Mouse (Mus musculus) bone marrow, adult 2 months (tissue): Measurements from ENCODE around the gene Sdr39u1. TPM values are rescaled to one million over a fixed set of nuclear protein-coding genes. Genes with fewer than 3 reads are reported as not detected.
A peak's percentile ranks its signal among the peaks of the same experiment; 100 is the strongest.

Experiments used
- H3K27ac ChIP-seq: fragments of 200-500 bp; 2 replicates; pipeline ENCODE4 v1.5.1; 2012; ENCODE audit warnings: low read depth, mild to moderate bottlenecking, control low read depth, inconsistent platforms, low read length; ENCODE audit not compliant: control insufficient read depth, poor library complexity, insufficient read depth
- H3K4me1 ChIP-seq: fragments of 200-500 bp; 2 replicates; pipeline ENCODE4 v1.6.1; 2011; ENCODE audit warnings: low read length; ENCODE audit not compliant: control insufficient read depth, insufficient read depth
- H3K4me3 ChIP-seq: fragments of 200-500 bp; replicated peaks from 2 replicates; pipeline ENCODE3; 2011; ENCODE audit warnings: mild to moderate bottlenecking, low read depth, low read length, control low read depth; ENCODE audit not compliant: control insufficient read depth
- CTCF ChIP-seq: fragments of 200-500 bp; IDR thresholded peaks from 2 replicates; pipeline ENCODE4 v1.5.1; 2011; ENCODE audit warnings: low read length, control low read depth; ENCODE audit not compliant: control insufficient read depth, insufficient read depth
- POLR2A ChIP-seq: fragments of 200-500 bp; IDR thresholded peaks from 2 replicates; pipeline ENCODE4 v1.6.1; 2011; ENCODE audit warnings: low read depth, mild to moderate bottlenecking, control low read depth, low read length, borderline replicate concordance; ENCODE audit not compliant: control insufficient read depth
- WGBS: fragments of 180-500 bp; shearing (Covaris S2); methylation state at CpG from one replicate; pipeline ENCODE4 v1.1.7; 2018; 5-methylcytosine and 5-hydroxymethylcytosine counted together
- polyA plus RNA-seq: library from polyadenylated mRNA; stranded (reverse); fragments of >200 nt; gene quantifications from 2 replicates; pipeline ENCODE4 v1.2.4, GENCODE M21; 2011; ENCODE audit warnings: low replicate concordance; ENCODE audit not compliant: missing spikeins, insufficient read depth, insufficient read length

The Sdr39u1 gene
- polyA plus RNA-seq, result 3.0 and 3.1 TPM in 2 replicates

DNA sequence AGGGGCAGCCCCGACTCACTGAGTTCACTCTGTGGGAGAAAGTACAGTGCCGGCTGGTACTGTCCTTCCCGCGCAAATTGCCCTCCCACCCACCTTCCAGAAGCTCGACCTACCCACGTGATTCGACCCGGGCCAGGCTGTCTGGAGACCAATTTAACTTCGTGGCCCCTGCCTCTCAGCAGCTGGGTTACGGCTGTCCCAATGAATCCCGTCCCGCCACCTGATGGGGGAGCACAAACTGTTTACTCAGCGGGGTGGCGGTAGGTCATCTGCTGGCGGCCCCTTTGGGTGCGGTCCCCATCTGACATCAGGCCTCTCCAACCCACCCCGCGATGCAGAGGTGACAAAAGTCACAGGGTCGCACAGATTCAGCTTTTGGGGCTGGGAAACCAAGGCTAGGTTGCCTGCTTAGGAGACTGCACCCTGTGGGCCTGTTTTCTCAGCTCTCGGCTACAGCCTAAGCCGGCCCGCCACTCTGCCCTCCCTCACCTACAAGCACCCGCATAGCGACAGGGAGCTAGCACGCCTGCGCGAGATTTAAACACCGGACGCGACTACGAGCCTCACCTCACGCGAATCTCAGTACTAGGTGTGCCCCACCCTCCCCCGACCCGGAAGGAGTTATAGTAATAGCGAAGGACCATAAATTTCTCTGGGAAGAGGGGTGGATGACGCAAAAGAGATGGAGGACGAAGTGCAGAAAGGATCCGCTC, at the start of gene Sdr39u1:
Gene Sdr39u1, minus strand, starts transcription at position 593 of the 713 bp plus-strand sequence.
- under 1% methylated on average over 39 of the region's 39 CpGs for WGBS
- H3K4me3 ChIP-seq, result peak within 1 kb of the TSS; percentile 68
- peak; percentile 71; the same call in 1 of the 2 replicates for TF ChIP-seq POLR2A
- no peak for TF ChIP-seq CTCF
- 0 out of 2 replicates have a peak within 1 kb of the TSS, but pooled peaks have one; percentile 3 for H3K27ac ChIP-seq
- H3K4me1 ChIP-seq, result no peaks in the 10 kb centered on the region; the same call in 1 of the 2 replicates

DNA sequence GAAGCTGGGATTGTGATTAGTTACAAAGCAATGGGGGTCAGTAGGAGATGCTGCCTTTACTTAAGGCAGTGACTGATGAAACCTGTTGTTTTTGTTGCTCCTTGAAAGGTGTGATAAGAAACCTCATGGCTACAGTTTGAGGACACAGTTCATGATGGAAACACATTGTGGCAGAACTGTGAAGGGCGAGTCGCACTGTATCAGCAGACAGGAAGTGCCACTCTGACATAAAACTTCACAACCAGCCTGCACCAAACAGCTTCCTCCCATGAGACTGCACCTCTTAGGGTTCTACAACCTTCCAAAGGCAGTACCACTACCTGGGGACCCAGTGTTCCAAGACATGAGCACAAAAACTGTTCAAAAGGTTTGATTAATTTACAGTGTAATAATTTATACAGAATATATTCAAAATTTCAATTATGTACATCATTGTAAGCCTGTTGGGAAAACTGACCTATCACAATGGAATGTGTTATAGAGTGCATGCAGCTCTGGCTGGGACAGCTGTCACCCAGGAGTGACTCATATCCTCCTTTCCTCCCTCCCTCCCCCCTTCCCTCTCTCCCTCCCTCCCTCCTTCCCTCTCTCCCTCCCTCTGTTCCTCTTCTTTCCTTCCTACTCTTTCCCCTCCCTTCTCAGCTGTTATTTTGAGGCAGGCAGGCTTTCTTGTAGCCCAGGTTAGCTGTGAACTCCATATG, 46.3 kb upstream of the Sdr39u1 start:
- Histone ChIP-seq H3K4me3 (no peak overlapping the region), H3K4me1 (no peaks in the 10 kb centered on the region; the same call in 1 of the 2 replicates), H3K27ac (no peak overlapping the region)
- TF ChIP-seq POLR2A (no peak), CTCF (no peak)
- 7% methylated on average over 2 of the region's 2 CpGs for WGBS

DNA sequence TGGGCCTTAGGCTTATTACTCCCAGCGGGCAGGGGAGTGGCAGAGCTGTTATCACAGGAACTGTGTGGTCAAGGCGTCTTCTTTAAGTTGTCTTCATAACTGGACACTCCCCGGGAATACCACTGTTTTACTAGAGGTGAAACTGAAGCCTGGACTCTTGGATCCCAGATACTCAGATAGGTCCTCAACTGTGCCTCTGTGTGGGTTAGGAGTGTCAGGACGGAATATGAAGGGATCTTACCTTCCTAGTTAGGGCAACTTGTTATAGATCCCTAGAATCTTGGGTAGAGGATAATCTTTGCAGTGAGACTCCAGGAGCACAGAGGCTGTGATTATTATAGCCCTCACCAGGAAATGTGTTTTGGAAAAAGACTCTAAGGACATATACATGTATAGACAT, 44.5 kb upstream of the Sdr39u1 start, which contains the start of gene Cma1:
Gene Cma1, minus strand, starts transcription at position 101 of the 400 bp plus-strand sequence.
- no peak within 1 kb of the TSS for H3K4me3 ChIP-seq
- WGBS, result 64% methylated on average over 4 of the region's 4 CpGs
- no peaks in the 10 kb centered on the region; the same call in 1 of the 2 replicates for H3K4me1 ChIP-seq
- H3K27ac ChIP-seq, result no peak within 1 kb of the TSS
- TF ChIP-seq CTCF (no peak), POLR2A (no peak)

DNA sequence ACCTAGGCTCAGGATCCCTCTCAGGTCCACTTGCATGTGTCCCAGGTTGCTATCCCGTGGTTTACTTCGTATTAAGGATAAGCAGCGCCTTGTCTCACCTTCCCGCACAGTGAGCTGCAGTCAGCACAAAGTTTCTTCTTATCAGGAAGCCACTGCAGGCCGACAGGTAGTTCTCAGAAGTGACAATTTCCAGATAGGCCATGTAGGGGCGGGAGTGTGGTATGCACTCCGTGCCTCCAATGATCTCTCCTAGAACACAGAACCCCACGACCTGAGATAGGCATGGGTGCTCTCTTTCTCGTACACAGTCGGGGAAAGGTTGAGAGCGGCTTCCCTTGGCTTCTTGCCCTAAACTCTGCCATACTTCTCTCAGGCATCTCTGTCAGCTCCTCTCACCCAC, 43.5 kb upstream of the Sdr39u1 start:
- TF ChIP-seq CTCF (no peak), POLR2A (no peak)

DNA sequence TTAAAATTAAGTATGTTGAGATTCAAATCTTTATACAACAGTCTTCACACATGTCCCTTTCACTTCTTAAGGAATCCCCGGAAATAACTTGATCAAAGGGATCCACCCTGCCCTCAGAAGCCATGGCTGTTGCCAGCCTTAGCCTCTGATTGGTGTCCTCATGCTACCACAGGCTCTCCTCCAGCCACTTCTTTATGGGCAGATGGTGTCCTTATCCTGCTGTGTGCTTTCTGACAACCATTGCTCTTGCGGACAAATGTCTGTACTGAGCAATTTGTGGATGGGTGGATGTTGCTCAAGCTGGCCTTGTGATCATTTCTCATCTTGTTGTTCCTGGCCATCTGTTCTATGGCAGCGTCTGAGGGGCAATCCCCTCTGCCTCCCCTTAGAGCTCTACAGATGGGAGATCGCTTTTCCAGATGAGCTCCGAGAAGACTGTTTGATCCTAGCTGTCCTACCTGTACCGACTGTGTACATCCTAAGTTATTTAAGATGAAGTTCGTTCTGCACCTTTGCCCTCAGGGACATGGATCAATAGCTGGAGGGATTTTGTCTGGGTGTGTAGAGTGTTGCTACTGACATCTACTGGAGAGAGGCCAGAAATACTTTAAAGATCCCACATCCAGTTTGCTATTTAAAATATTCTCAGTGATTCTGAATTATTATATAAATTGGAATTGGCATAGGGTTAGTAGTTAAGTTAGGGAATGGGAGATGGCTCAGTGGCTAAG, 40.1 kb upstream of the Sdr39u1 start:
- 55% methylated on average over 7 of the region's 7 CpGs for WGBS
- no peak overlapping the region for H3K4me3 ChIP-seq
- H3K4me1 ChIP-seq, result no peaks in the 10 kb centered on the region
- TF ChIP-seq CTCF, result no peak
- TF ChIP-seq POLR2A, result no peak
- H3K27ac ChIP-seq, result no peak overlapping the region

More for the DNA sequence above, 43.5 kb upstream of the Sdr39u1 start:
- Histone ChIP-seq H3K4me3 (no peak overlapping the region), H3K4me1 (no peaks in the 10 kb centered on the region; the same call in 1 of the 2 replicates), H3K27ac (no peak overlapping the region)
- 63% methylated on average over 11 of the region's 11 CpGs for WGBS

DNA sequence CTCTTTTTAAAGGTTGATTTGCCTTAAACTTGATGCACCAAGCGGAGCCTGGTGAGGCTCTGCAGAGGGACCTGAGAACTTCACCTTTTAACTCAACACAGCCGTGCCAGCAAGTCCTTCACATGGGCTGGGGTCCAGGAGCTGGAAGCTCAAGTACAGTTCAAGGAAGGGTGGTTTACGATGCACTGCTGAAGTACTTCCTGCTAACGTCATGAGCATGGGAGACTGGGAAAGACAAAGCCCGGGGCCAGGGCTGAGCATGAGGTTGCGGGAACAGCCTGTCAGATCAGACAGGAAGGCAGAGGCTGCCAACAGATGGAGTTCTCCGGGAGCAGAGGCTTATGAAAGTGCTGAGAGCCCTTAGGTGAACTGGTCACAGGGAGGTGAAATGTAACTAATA, 33.5 kb upstream of the Sdr39u1 start:
- H3K4me1 ChIP-seq, result no peaks in the 10 kb centered on the region
- 32% methylated on average over 7 of the region's 7 CpGs for WGBS
- no peak overlapping the region for H3K27ac ChIP-seq
- TF ChIP-seq CTCF (no peak), POLR2A (no peak)
- no peak overlapping the region for H3K4me3 ChIP-seq

DNA sequence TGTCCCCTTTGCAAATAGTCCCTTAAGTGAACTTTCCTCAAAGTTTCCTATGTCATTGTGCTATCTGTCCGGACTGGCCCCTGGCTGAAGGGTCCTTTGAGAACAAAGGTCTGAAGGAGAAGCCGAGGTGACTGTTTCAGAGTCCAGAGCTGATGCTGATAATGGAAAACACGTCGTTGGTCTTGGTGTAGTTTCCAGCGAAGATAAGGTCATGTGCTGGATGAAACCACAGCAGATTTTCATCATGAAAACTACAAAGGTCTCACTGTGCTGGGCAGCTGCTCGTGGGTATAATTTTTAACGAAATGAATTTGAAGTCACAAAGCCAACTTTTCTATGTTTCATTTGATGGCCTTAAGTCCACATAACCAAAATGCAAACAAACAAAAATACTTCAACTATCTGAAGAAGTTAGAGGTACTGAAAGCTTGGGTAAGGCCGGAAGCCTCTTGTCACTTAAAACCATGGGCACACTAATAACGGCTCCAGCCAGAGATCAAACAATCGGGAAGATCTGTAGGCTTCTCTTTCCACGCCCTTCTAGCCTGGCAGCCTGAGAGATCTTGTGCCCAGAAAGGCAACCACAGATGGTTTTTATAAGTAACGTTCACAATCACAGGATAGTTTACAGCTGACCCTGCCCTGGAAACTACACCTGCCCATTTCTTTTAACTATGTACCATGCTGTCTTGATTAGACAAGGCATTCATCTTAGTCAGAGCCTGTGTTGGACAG, 29.3 kb upstream of the Sdr39u1 start:
- TF ChIP-seq CTCF (no peak), POLR2A (no peak)
- no peak overlapping the region for H3K4me3 ChIP-seq
- no peak overlapping the region for H3K27ac ChIP-seq
- WGBS, result 54% methylated on average over 12 of the region's 12 CpGs
- peaks cover 4% of the 10 kb centered on the region; the same call in 1 of the 2 replicates for H3K4me1 ChIP-seq

DNA sequence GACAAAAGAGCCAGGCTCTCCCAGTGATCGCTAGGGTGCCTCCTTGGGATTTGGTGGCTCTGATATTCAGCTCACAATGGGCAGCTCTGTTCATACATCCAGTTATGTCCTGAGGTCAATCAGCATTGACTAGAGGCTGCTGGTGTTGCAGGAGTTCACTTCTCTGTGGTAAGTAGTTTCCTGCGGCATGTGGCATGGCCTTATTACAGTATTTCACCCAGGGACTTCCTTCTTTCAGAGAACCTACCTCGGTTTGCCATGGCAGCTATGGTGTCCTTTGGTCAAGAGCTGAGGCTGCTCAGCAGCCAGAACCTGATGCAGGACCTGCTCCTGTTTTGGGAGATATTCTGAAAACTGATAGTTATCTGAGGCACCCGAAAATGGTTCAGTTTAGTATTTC, 26.8 kb upstream of the Sdr39u1 start:
- TF ChIP-seq POLR2A, result no peak
- no peak for TF ChIP-seq CTCF
- Histone ChIP-seq H3K27ac (peak overlapping the region; percentile 69; the same call in 1 of the 2 replicates), H3K4me3 (no peak overlapping the region), H3K4me1 (peaks cover 4% of the 10 kb centered on the region; the same call in 1 of the 2 replicates)
- 26% methylated on average over 4 of the region's 4 CpGs for WGBS
